Mouse (Mus musculus): ENCODE measurements around the gene Tmem238l. TPM values are rescaled to one million over a fixed set of nuclear protein-coding genes. Genes with fewer than 3 reads are reported as not detected.

Tmem238l gene
- total RNA-seq, 2 experiments from 2014 or later = not detected

DNA sequence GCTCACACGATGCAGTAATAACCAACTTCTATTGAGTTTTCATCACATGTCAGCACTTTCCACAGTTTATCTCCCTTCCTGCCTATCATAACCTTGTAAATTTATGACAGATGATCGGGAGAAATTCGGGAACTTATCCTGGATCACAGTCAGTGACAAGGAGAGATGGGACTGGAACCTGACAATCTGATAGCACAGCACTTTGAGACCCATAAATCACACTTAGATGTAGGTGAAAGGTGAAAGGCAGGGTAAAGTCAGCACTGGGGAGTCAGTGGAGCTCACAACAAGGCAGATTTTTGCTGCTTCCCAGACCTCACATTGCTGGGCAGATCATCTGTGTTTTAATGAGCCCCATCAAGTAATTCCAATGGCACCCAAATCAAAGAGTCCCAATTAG, 17.1 kb downstream of the Tmem238l start:
- intact Hi-C loops (cut with DNase I) = no loop called here
- no peak for DNase-seq (ENCODE audit: low spot score in 2 of 2)

DNA sequence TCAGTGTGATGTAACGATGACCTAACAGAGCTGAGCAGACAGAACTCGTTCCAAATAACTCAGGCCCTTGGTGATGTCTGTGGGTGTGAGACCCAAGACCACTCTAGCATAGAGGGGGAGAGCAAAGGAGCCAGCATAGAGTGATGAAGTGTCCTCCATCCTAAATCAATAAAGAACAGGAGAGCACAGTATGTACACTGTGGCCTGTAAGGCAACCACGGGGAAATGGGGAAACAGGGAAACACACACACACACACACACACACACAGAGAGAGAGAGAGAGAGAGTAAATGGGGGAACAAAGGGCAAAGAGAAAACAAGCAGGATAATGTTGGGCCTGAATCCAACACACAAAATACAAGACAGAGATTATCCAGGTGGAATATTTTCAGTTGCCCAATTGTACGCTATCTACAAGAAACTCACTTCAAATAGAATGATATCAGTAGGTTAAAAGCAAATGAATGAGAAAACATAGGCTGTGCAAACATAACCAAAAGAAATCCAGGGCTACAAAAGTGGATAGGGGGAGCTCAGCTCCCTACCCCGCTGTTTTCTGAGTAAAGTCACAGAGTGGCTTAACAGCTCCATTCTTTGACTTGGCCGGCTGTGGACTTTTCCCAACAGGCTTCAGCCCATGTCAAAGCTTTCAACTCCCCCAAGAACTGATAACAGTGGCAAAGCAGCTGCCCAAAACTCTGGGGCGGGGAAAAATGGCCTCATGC, 19.3 kb downstream of the Tmem238l start:
- intact Hi-C loops (cut with DNase I) = no loop called here
- no peak for DNase-seq (ENCODE audit: low spot score in 2 of 2)

DNA sequence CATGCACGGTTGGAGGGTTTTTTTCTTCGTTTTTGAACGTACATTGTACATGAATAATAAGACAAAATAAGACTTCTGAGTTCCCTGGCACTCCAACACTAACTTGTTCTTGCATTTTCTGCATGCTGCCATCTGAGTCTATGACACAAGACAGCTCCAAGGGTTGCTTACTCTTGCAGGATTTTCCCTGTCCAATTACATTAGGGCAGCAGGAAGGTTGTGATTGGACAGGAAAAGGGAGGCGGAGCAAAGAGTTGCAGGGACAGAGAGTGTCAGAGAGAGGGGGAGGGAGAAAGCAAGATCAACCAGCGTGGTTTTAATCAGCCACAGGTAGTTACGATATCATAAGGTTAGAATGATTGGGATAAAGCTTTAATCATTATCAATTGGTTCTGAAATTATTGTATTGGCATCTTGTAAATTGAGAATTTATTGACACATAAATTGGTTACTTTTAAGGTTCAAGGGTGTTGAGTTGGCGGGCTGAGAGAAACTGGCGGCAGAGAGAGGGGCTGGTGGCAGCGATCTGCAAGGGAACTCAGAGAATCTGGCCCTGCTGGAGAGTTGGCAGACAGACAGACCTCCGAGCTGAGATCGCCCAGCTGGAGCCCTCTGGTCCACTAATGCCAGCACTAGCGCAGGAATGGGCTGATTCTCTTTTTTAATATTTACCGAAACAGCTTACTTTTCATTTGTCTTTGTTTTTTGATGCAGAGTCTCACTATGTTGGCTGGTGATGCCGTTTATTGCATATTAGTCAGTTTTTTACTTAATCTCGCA, 25.1 kb downstream of the Tmem238l start:
- intact Hi-C loops (cut with DNase I) = no loop called here
- no peak for DNase-seq (ENCODE audit: low spot score in 2 of 2)

DNA sequence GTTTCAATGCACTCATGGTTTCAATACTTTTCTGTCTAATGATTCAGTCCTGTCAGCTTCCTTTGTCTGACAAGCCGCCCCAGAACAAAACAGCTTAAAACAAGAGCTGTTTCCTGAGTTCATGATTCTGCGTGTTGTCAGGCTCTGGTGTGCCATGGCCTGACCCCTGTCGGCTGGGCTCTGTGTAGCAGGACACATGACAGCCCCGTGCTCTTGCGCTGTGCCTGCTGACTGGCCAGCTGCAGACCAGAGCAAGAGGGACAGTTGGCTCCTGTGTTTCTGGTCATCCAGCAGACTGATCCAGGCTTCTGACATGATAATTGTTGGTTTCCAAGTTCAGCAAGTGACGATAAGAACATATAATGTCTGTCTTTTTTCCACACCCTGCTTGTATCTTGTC, 26.4 kb downstream of the Tmem238l start:
- intact Hi-C loops (cut with DNase I) = no loop called here
- peak in 1 of 2 experiments; percentile 25 for DNase-seq (ENCODE audit: low spot score in 2 of 2)

DNA sequence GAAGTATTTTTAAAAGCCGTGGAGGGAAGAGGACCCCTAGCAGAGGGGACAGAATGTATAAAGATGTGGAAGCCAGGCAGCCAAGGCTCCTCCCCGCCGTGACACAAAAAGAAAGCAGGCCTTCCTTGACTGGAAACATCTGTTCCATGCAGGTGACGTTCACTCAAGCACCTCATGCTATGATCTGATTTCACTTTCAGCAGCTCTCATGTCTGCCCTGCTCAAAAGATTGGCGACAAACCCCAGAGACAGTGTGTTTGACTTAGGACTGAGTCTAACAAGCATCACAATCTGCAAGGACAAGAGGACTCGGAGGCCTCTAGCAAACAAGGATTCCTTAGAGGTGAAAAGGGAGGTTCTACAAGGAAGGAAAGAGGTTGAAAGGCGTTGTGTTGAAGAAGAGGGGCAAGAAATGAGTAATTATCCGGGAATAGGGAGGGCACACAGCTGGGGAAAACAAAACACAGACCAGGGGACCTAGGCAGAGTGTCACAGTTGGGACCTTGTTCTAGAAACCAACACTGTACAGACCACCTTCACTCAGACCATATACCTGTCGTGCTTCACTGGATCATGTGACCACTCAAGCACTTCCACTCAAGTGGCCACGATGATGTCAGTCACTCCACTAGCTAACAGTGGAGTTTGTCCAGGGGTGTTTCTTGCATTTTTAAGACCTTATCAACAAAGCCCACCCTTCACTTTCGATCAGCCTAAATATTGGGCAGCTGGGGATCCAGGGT, 27.2 kb downstream of the Tmem238l start:
- intact Hi-C loops (cut with DNase I) = no loop called here
- no peak for DNase-seq (ENCODE audit: low spot score in 2 of 2)

DNA sequence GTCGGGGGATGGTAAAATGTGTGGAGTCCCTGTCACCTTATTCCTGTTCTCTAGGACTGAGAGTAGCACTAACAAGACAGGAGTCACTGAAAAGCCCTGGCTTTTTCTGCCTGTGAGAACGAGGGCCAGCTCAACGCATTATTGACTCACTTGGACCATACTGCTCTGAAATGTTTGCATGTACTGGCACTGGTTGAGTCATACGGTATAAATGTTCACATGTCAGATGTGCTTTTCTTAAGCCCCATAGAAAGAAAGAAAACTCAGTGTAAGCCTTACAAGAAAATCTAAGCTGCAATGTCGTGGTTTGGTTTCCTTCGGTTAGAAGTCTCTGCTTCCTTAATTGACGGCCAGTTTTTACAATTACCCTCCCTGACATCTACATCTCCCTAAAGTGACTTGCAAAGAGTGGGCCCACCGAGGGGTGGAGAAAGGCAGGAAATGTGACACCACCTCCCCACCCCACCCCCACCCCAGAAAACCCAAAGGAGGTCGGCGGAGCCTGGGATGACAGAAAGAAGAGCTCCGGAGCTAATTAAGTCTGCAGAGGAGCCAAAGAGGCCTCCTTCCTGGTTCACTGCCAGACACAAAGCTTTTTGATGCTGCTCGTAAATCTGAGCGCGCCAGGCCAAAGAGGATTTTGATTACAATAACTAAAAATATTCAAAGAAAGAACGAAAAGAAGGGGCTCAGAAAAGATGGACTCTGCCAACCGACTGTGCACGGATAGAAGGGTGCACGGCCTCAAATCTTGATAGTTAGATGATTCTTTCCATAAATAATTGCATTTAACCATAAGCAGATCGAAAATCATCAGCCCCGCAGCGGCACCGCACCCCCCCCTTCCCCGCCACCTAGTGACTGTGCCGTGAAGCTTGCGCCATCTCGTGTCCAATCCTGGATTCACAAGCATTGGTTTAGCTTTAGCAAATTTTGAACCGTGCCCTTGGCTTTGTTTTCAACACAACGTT, 28.0 kb downstream of the Tmem238l start:
- intact Hi-C loops (cut with DNase I) = loop anchor here (1.0 kb wide), 1 partner anchor 78 kb away; no protein-coding TSS in a partner anchor
- peak; percentile 76 to 83 for DNase-seq (ENCODE audit: low spot score in 2 of 2)

DNA sequence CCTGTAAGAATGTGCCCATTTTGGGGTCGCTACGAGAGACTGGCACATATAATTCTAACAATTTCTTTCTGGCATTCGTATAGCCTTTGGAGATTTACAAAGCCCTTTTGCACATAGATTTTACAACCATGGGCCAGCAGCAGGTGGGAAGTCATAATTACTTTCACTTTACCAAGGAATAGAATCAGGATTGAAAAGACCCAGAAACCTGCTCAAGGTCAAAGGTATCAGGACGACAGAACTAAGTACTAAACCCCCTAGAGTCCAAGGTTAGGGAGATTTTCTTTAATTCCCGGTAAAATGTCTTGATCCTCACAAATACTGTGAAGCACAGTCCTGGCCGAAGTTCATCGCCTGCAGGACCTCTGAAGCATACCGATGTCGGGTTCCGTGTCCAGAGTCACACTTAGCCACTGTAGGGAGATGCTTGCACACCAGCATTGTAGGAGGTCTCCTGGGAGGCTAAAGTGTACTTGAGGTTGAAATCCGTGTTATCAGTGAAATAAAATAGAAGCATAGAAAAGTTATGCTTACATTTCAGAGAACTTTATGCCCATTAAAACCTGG, 28.8 kb downstream of the Tmem238l start:
- intact Hi-C loops (cut with DNase I) = loop anchor here (1.0 kb wide), 1 partner anchor 79 kb away; no protein-coding TSS in a partner anchor
- DNase-seq (ENCODE audit: low spot score in 2 of 2) = no peak

DNA sequence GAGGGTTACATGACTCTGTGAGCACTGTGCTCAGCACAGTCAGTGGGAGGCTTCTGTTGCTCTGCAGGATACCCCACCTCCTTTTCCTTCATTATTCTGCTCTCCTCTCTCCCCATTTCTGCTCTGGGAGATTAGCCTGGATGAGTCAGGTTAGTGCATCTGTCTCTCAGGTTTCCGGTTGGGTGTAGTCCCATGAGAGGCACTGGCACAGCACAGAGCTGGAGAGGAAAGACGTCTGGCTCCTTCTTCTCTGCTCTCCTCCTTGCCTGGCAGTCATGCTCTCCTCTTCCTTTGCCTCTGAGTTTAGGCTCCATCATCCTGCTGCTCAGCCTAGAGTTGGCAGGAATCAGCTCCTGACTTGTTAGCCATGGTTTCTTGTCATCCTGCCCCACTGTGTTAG, 35.7 kb downstream of the Tmem238l start:
- DNase-seq (ENCODE audit: low spot score in 2 of 2) = no peak
- intact Hi-C loops (cut with DNase I) = no loop called here

DNA sequence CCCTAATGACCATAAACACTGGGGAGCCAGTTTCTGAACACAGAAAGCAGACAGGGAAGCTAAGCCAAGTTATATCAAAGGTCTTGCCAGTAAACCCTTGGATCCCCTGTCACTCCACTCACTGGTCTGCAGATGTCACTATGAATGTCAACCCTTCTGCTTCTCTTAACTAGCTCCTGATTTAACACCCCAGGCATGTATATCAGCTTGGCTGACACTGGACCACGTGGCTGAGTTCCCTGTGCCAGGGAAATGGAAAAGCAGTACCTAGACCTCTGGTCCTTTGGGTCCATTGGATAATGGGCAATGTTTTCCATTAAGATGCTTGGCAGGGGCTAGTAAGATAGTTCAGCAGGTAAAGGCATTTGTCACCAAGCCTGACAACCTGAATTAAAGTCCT, 37.2 kb downstream of the Tmem238l start:
- intact Hi-C loops (cut with DNase I) = no loop called here
- no peak for DNase-seq (ENCODE audit: low spot score in 2 of 2)

DNA sequence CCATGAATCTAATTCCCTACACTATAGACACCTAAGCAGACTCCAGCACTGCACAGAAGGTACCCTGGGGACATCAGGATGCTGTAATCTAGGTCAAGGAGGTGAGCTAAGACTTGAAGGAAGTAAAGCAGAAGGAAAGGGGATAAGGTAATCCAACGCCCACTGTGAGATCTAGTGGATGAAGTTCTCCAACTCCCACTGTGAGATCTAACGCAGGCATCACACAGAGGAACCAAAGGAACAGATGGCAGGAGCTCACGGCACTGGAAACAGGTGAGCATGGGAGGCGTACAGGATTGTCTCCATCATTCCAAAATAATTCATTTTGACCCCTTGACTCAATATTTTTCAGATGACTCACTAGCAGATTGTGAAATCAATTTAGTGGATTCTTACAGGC, 40.0 kb downstream of the Tmem238l start:
- DNase-seq (ENCODE audit: low spot score in 2 of 2) = no peak
- intact Hi-C loops (cut with DNase I) = no loop called here

DNA sequence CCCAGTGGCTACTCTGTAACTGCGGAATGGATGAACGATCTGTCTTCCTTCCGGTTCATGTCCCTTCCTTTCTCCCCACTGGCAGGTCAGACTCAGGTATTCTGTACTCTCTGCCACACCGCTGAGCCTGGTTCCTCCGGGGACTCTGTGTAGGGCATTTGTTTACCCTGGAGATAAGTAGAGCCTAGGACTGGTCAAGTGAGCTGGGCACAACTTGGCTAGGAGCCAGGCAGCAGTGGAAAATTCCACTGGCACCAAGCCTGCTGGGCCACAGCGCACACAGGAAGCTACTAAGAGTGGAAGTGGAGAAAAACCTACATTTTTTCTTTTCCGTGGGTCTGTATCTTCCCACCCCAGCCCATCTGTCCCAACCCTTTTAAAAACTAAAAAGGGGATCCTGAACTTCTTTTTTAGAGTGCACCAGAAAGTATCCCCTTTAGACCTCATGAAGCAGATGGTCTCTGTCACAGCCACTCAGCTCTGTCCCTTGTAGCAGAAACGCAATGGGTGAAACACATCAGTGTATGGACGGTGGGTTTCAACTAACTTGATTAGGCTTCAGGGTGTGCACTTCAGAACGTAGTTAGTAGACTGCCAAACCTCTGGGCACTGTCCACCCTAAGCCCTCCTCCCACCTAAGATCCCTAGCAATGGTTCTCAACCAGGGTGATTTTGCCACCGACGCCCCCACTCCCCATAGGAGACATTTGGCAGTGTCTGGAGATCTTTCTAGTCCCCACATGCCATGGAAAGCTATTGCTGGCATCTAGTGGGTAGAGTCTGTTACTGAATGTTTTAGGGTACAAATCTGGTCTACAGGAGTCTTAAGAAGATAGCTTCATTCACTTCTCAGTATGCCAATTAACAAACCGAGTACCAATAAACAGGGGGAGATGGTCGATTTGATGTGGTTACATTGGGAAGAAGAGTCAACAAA, 42.3 kb downstream of the Tmem238l start:
- DNase-seq (ENCODE audit: low spot score in 2 of 2) = peak in 1 of 2 experiments; percentile 40
- intact Hi-C loops (cut with DNase I) = no loop called here

DNA sequence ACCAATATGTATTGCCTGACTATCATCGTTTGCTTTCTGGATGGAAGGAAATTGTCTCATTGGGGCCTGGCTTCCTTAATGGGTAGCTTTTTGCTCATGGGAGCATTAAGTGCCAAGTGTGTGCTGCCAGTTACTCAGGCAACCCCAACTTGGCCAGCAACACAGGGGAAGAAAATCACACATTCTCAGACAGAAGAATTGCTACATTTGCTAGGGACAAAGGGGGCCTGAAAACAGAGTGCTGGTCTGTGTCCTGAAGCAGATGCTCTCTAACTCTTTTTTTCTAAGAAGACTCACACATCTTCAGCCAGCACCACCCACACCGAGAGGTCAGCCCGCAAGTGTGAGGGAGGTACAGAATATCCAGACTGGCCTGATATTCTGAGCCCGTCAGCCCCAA, 44.2 kb downstream of the Tmem238l start:
- intact Hi-C loops (cut with DNase I) = no loop called here
- no peak for DNase-seq (ENCODE audit: low spot score in 2 of 2)

DNA sequence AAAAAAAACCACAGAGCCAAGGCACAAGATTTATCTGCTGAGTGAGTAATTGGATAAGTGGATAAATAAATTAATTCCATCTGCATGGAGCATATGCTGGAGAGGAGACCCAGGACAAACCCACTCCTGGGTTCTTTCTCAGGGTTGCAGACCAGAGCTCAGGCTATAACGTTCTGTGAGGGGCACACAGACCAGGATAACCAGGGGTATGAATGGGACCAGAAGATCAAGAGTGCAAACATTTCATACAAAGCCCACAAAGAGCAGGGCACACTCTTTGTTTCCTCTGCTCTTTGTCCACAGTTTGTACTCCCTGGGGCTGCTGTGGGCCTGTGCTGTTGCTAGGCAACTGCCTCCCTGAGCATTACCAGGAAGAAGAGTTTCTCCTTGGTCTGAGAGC, 45.3 kb downstream of the Tmem238l start:
- no peak for DNase-seq (ENCODE audit: low spot score in 2 of 2)
- intact Hi-C loops (cut with DNase I) = no loop called here

DNA sequence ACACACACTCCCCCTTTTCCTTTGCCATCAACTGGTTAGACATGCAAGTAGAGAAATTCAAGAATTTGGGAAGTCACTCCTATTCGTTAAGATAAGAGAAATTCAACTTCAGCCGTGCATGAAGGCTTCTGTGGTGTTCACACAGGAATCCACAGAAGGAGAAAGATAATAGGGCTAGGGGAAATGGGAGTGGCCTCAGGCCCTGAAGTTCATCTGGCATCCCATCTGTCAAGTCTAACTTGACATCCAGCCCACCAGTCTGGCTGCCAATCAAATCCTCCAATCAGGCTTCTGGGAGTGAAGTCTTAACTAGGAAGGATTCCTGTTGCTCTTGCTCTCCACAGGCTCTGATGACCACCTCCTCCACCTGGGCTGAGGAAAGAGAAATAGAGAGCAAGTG, 46.5 kb downstream of the Tmem238l start:
- intact Hi-C loops (cut with DNase I) = no loop called here
- no peak for DNase-seq (ENCODE audit: low spot score in 2 of 2)

DNA sequence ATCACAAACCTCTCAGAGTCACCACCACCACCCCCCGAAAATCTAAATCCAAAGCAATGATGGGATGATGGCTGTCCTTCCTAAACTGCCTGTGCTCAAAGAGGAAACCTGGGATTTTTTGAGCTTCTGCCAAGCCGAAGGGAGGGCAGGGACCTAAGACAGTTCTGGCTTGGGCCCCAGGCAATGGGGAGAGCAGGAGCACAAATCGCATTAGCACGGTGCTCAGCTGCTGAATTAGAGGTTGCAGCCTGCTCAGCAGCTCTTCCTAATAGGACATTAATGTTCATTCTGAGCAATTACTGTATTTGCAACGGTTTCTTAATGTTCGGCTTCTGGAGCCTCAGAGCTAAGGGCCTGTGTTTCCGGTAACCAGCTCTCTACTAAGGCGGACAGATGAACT, 51.5 kb downstream of the Tmem238l start:
- DNase-seq (ENCODE audit: low spot score in 2 of 2) = no peak
- intact Hi-C loops (cut with DNase I) = no loop called here

DNA sequence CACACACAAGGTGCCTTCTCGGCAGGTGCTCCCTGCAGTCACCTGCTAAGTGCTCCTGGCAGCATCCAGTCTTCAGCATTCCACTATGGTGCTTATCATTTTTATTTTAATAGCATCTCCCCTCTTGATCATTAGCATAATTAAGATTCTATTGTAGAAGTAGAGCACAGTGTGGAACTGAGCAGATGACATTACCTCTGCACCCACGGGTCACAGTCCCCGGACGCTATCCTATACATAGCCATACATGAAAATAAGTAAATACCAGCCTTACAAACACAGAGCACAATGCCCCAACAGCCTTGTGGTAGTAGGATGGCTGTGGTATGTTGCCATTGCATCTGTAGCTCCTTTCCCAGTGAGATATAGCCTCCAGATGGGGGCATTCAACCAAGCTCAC, 52.1 kb downstream of the Tmem238l start:
- no peak for DNase-seq (ENCODE audit: low spot score in 2 of 2)
- intact Hi-C loops (cut with DNase I) = no loop called here

DNA sequence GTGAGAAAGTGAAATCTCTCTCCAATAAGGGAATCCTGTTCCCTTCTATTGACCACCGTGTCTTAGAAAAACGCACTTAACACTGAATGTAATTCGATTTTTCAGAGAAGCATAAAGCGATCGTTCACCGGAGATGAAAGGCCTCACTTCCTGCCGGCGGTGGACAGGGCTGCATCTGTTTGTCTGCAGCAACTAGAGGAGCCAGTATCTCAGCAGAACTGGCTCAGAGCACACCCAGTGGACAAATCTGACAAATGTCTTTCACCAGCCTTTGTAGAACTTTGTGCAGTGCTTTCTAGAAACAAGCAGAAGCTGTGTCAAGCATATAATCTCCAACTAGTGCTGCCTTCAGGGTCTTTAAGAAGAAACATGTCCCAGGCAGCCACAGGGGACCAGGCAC, 54.0 kb downstream of the Tmem238l start:
- intact Hi-C loops (cut with DNase I) = no loop called here
- DNase-seq (ENCODE audit: low spot score in 2 of 2) = peak in 1 of 2 experiments; percentile 40

DNA sequence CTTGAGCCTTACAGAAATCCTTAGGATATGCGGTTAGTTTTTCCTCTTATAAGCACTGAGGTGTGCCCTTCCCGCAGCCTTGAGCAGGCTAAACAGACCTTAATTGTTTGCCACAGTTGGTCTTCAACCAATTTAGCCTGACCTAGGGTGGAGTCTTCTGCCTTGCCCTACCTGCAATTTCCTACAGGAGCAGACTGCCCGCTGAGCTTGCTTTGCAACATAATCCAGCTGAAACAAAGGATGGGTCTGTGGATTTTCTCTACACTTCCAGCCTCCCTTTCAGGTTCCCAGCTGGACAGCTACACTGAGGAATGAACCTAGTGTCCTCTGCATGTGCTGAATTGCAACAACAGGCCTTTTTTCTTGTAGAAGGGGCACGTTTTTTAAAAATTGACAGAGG, 55.2 kb downstream of the Tmem238l start:
- DNase-seq (ENCODE audit: low spot score in 2 of 2) = no peak
- intact Hi-C loops (cut with DNase I) = no loop called here

All from left cerebral cortex, postnatal 14 days (tissue).